Comparison of ENCODE assay signal across 29 mouse cellular contexts in the genomic region with DNA sequence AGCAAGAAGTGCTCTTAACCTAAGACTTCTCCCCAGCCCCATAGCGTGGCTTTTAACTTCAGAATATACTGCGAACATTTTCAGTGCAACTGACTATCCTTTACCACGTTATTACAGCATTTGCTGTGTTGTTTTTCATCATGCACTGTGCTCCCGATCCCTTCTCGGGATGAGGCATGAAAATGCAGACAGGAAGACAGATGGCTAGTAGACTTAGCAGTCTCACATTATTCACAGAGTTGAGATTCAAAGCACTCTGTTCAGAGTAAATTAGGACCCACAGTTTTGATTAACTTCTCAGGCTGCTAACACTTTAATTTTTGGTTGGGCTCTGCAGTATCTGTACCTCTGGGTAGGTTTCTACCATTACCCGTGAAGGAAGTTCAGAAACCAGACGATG.
"Had no signal": no experiment of that assay in that cellular context is flagged by ENCODE, and none has a peak within 500 bp of the region (broad histone marks: within the 10 kb centered on the region; RNA-seq: fewer than 3 reads in every experiment).

No protein-coding gene starts in this region.

- H3K4me1 ChIP-seq: heart, embryonic 13.5 days; heart, embryonic 15.5 days; hindbrain, embryonic 10.5 days; hindbrain, embryonic 12.5 days; intestine, embryonic 15.5 days; limb, embryonic 10.5 days; limb, embryonic 12.5 days; liver, embryonic 13.5 days; liver, embryonic 15.5 days had no signal

- H3K9me3 ChIP-seq: heart, embryonic 13.5 days; heart, embryonic 15.5 days; hindbrain, embryonic 12.5 days; intestine, embryonic 15.5 days; limb, embryonic 10.5 days; limb, embryonic 12.5 days; liver, embryonic 15.5 days had no signal

- H3K36me3 ChIP-seq: heart, embryonic 13.5 days; heart, embryonic 15.5 days; hindbrain, embryonic 10.5 days; hindbrain, embryonic 12.5 days; intestine, embryonic 15.5 days; limb, embryonic 10.5 days; limb, embryonic 12.5 days; liver, embryonic 13.5 days; liver, embryonic 15.5 days had no signal

- DNase-seq: gastrocnemius, adult 2 months; gastrocnemius, postnatal 10 days; gastrocnemius, postnatal 25 days; heart, adult 2 months; heart, postnatal 4 days; kidney, adult 18-20 months; kidney, adult 8-10 months; kidney, postnatal 10 days; kidney, postnatal 25 days; kidney, postnatal 4 days; liver; liver, embryonic 13.5 days; liver, postnatal 0 days had no signal

- H3K27ac ChIP-seq: gastrocnemius, adult 2 months; heart, adult 2 months; heart, embryonic 13.5 days; heart, embryonic 15.5 days; hindbrain, embryonic 10.5 days; hindbrain, embryonic 12.5 days; hindbrain, embryonic 14.5 days; intestine, embryonic 15.5 days; layer of hippocampus, adult 2 months; left cerebral cortex, adult 2 months; limb, embryonic 10.5 days; limb, embryonic 12.5 days; liver, embryonic 13.5 days; liver, embryonic 15.5 days had no signal

- H3K4me3 ChIP-seq: gastrocnemius, adult 2 months; heart, adult 2 months; heart, embryonic 13.5 days; heart, embryonic 15.5 days; hindbrain, embryonic 10.5 days; hindbrain, embryonic 12.5 days; intestine, embryonic 15.5 days; layer of hippocampus, adult 2 months; left cerebral cortex, adult 2 months; limb, embryonic 10.5 days; limb, embryonic 12.5 days; liver, embryonic 13.5 days; liver, embryonic 15.5 days had no signal

- H3K9ac ChIP-seq: heart, embryonic 13.5 days; heart, embryonic 15.5 days; hindbrain, embryonic 12.5 days; hindbrain, embryonic 14.5 days; intestine, embryonic 15.5 days; limb, embryonic 12.5 days; liver, embryonic 13.5 days; liver, embryonic 15.5 days; liver, postnatal 0 days had no signal

- H3K27me3 ChIP-seq: heart, embryonic 13.5 days; heart, embryonic 15.5 days; hindbrain, embryonic 12.5 days; intestine, embryonic 15.5 days; limb, embryonic 12.5 days; liver, embryonic 13.5 days; liver, embryonic 15.5 days had no signal

- ATAC-seq: hindbrain, embryonic 16.5 days; inflammation-experienced regulatory T-cells, adult 6 months; intestine, embryonic 15.5 days; intestine, postnatal 0 days; liver, postnatal 0 days had no signal

- H3K4me2 ChIP-seq: heart, embryonic 11.5 days; heart, embryonic 13.5 days; heart, embryonic 15.5 days; hindbrain, embryonic 12.5 days; hindbrain, embryonic 14.5 days; intestine, embryonic 15.5 days; limb, embryonic 12.5 days; liver, embryonic 11.5 days; liver, embryonic 13.5 days; liver, embryonic 15.5 days had no signal
